Mouse (Mus musculus) urinary bladder, postnatal 36 days (tissue): Measurements from ENCODE around the gene Tmem176a.

ENCODE experiments used
- DNase-seq, 2 experiments: peaks; one replicate each; pipeline ENCODE4 v3.0.0; 2022; ENCODE audit warnings: low spot score in 2 of 2, mixed read lengths in 1 of 2

Tmem176a gene

GRCm38 (mm10) chr6:48894203-48894602 is 53.5 kb downstream of the Tmem176a start:
- no peak for DNase-seq

GRCm38 (mm10) chr6:48894938-48895818 is 54.5 kb downstream of the Tmem176a start:
- DNase-seq: no peak

- DNase-seq: no peak
These were observed 55.2 kb downstream of the Tmem176a start for GRCm38 (mm10) chr6:48895941-48896340.
